Mouse (Mus musculus) adrenal gland, postnatal 4 days (tissue): ENCODE data around the gene Dvl3. TPM values are rescaled to one million over a fixed set of nuclear protein-coding genes. Genes with fewer than 3 reads are reported as not detected.
"Not testable (repeated sequence)": the region's sequence is repeated elsewhere in the genome, so short reads cannot be mapped to it uniquely, and the experiment has no call there.

ENCODE experiments used
- DNase-seq, 2 experiments: peaks; one replicate each; pipeline ENCODE4 v3.0.0; 2021 to 2022; ENCODE audit warnings: low spot score in 2 of 2, mixed read lengths in 2 of 2
- long read RNA-seq, 2 experiments: library from polyadenylated mRNA; stranded (forward); transcript quantifications; one replicate each; pipeline ENCODE4 v2.0.0; 2021
- total RNA-seq, 2 experiments: library from RNA; stranded (reverse); gene quantifications; 2 replicates each; pipeline ENCODE4 v1.2.3; 2021

Gene Dvl3
- total RNA-seq: 10 to 100 TPM; 55.7 to 59.5 TPM
- long read RNA-seq, experiment 1, partial matches to known transcripts: 2 of 9 reads
- long read RNA-seq, experiment 1, other reads (novel, unspliced or antisense): 4 of 9 reads
- long read RNA-seq, experiment 2, partial matches to known transcripts: 10 of 16 reads
- long read RNA-seq, experiment 2, other reads (novel, unspliced or antisense): 2 of 16 reads

- peak; percentile 83 to 87 for DNase-seq
Observed at GRCm38 (mm10) chr16:20516726-20517201, at the start of gene Dvl3. TSS of gene Dvl3 (plus strand) at chr16:20516982.

- no peak for DNase-seq
Observed at GRCm38 (mm10) chr16:20470981-20471380, 45.8 kb upstream of the Dvl3 start.

GRCm38 (mm10) chr16:20471686-20472085 is 45.1 kb upstream of the Dvl3 start:
- no peak for DNase-seq

- no peak for DNase-seq
Observed at GRCm38 (mm10) chr16:20473748-20474147, 43.0 kb upstream of the Dvl3 start.

- DNase-seq: peak; percentile 19 to 60
Observed at GRCm38 (mm10) chr16:20474211-20474610, 42.6 kb upstream of the Dvl3 start.

- no peak for DNase-seq
Observed at GRCm38 (mm10) chr16:20474786-20475185, 42.0 kb upstream of the Dvl3 start.

- DNase-seq: no peak
Observed at GRCm38 (mm10) chr16:20475335-20475734, 41.4 kb upstream of the Dvl3 start.

- no peak for DNase-seq
Observed at GRCm38 (mm10) chr16:20476857-20477256, 39.9 kb upstream of the Dvl3 start.

- DNase-seq: no peak
Observed at GRCm38 (mm10) chr16:20477270-20477669, 39.5 kb upstream of the Dvl3 start.

- no peak for DNase-seq
Observed at GRCm38 (mm10) chr16:20478504-20478903, 38.3 kb upstream of the Dvl3 start.

GRCm38 (mm10) chr16:20479026-20479760 is 37.6 kb upstream of the Dvl3 start:
- not testable (repeated sequence) for DNase-seq

- DNase-seq: no peak
Observed at GRCm38 (mm10) chr16:20480115-20480514, 36.7 kb upstream of the Dvl3 start.

GRCm38 (mm10) chr16:20481746-20482145 is 35.0 kb upstream of the Dvl3 start:
- DNase-seq: no peak

- not testable (repeated sequence) for DNase-seq
Observed at GRCm38 (mm10) chr16:20483716-20484115, 33.1 kb upstream of the Dvl3 start.

- no peak for DNase-seq
Observed at GRCm38 (mm10) chr16:20485061-20485460, 31.7 kb upstream of the Dvl3 start.

GRCm38 (mm10) chr16:20486048-20486447 is 30.7 kb upstream of the Dvl3 start:
- DNase-seq: no peak

GRCm38 (mm10) chr16:20488151-20488550 is 28.6 kb upstream of the Dvl3 start:
- no peak for DNase-seq

- DNase-seq: not testable (repeated sequence)
Observed at GRCm38 (mm10) chr16:20488751-20489150, 28.0 kb upstream of the Dvl3 start.

GRCm38 (mm10) chr16:20489233-20489632 is 27.5 kb upstream of the Dvl3 start:
- DNase-seq: no peak

- no peak for DNase-seq
Observed at GRCm38 (mm10) chr16:20490581-20490980, 26.2 kb upstream of the Dvl3 start.

GRCm38 (mm10) chr16:20491301-20491700 is 25.5 kb upstream of the Dvl3 start:
- no peak for DNase-seq

GRCm38 (mm10) chr16:20493452-20493851 is 23.3 kb upstream of the Dvl3 start:
- no peak for DNase-seq
